Mouse (Mus musculus) forebrain, postnatal 0 days (tissue): ENCODE measurements at regions not wholly inside any gene's neighbourhood (a gene's known extent, or its start where the extent isn't known, plus 50 kb on each side); places are given as distances from the start of the nearest gene placed in this dataset.

ENCODE experiments used
- ATAC-seq: fragments of 200-750 bp; cut with Nextera tagmentation; 2 replicates; pipeline ENCODE4 v1.8.0; 2017; ENCODE audit warnings: mild to moderate bottlenecking, moderate library complexity
- DNase-seq: peaks from one replicate; pipeline ENCODE4 v3.0.0-alpha.2; 2015
- H3K27ac ChIP-seq: fragments of 300-500 bp; sonication (generic); 2 replicates; pipeline ENCODE4 v1.5.1; 2014; ENCODE audit warnings: low read depth, mild to moderate bottlenecking, antibody characterized with exemption, low read length, moderate library complexity, mixed read lengths
- H3K27me3 ChIP-seq: fragments of 300-500 bp; sonication (generic); 2 replicates; pipeline ENCODE4 v1.6.1; 2014; ENCODE audit warnings: mild to moderate bottlenecking, low read length, mixed read lengths; ENCODE audit not compliant: insufficient read depth
- H3K36me3 ChIP-seq: fragments of 300-500 bp; sonication (generic); 2 replicates; pipeline ENCODE4 v1.6.1; 2014; ENCODE audit warnings: mild to moderate bottlenecking, moderate library complexity; ENCODE audit not compliant: insufficient read depth
- H3K4me1 ChIP-seq: fragments of 300-500 bp; sonication (generic); 2 replicates; pipeline ENCODE4 v1.6.1; 2014; ENCODE audit warnings: antibody characterized with exemption; ENCODE audit not compliant: insufficient read depth
- H3K4me2 ChIP-seq: fragments of 300-500 bp; sonication (generic); 2 replicates; pipeline ENCODE4 v1.6.1; 2014; ENCODE audit warnings: low read depth, mild to moderate bottlenecking, moderate library complexity
- H3K4me3 ChIP-seq: fragments of 300-500 bp; sonication (generic); 2 replicates; pipeline ENCODE4 v1.5.1; 2014; ENCODE audit warnings: low read depth, low read length, mixed read lengths
- H3K9ac ChIP-seq: fragments of 300-500 bp; sonication (generic); 2 replicates; pipeline ENCODE4 v1.6.1; 2014; ENCODE audit warnings: mild to moderate bottlenecking
- H3K9me3 ChIP-seq: fragments of 300-500 bp; sonication (generic); 2 replicates; pipeline ENCODE4 v1.6.1; 2016; ENCODE audit warnings: low read length
- CTCF ChIP-seq: sonication (generic); IDR thresholded peaks from 2 replicates; pipeline ENCODE4 v1.5.1; 2016; ENCODE audit warnings: antibody characterized with exemption, control low read depth, low read depth
- WGBS: fragments of 180-500 bp; shearing (Covaris S2); extraction: QIAGEN DNeasy Blood & Tissue Kit; methylation state at CpG from one replicate; pipeline ENCODE4 v1.1.7; 2014; 5-methylcytosine and 5-hydroxymethylcytosine counted together

- no peaks in the 10 kb centered on the region for H3K27me3 ChIP-seq
- no peaks in the 10 kb centered on the region for H3K4me1 ChIP-seq
- 91% methylated on average over 11 of the region's 11 CpGs for WGBS
- no peak overlapping the region for H3K4me2 ChIP-seq
- ATAC-seq: no peak
- H3K36me3 ChIP-seq: no peaks in the 10 kb centered on the region
- H3K9me3 ChIP-seq: no peaks in the 10 kb centered on the region
- no peak for TF ChIP-seq CTCF
- no peak overlapping the region for H3K27ac ChIP-seq
- no peak overlapping the region for H3K9ac ChIP-seq
- no peak overlapping the region for H3K4me3 ChIP-seq
- no peak for DNase-seq
These were observed 192.3 kb upstream of the Gm9833 start for GRCm38 (mm10) chr3:9895396-9896135.

- Histone ChIP-seq H3K4me2 (no peak overlapping the region), H3K27ac (no peak overlapping the region), H3K9me3 (no peaks in the 10 kb centered on the region), H3K9ac (no peak overlapping the region), H3K36me3 (no peaks in the 10 kb centered on the region), H3K4me3 (no peak overlapping the region), H3K4me1 (no peaks in the 10 kb centered on the region), H3K27me3 (no peaks in the 10 kb centered on the region)
- DNase-seq: no peak
- peak; percentile 47; the same call in 1 of the 2 replicates for ATAC-seq
- TF ChIP-seq CTCF: no peak
- WGBS: 78% methylated on average over 5 of the region's 5 CpGs
These were observed 191.6 kb upstream of the Gm9833 start for GRCm38 (mm10) chr3:9896303-9896702.

GRCm38 (mm10) chr3:9901663-9902062 lies 186.2 kb upstream of the Gm9833 start:
- Histone ChIP-seq H3K4me2 (no peak overlapping the region), H3K27ac (no peak overlapping the region), H3K9ac (no peak overlapping the region), H3K27me3 (no peaks in the 10 kb centered on the region), H3K36me3 (no peaks in the 10 kb centered on the region), H3K9me3 (no peaks in the 10 kb centered on the region), H3K4me3 (no peak overlapping the region), H3K4me1 (no peaks in the 10 kb centered on the region)
- no peak for ATAC-seq
- no peak for TF ChIP-seq CTCF
- 91% methylated on average over 5 of the region's 5 CpGs for WGBS
- DNase-seq: no peak

GRCm38 (mm10) chr3:9913357-9913756 lies 174.6 kb upstream of the Gm9833 start:
- Histone ChIP-seq H3K4me3 (no peak overlapping the region), H3K27ac (no peak overlapping the region), H3K36me3 (no peaks in the 10 kb centered on the region), H3K9ac (no peak overlapping the region), H3K4me2 (no peak overlapping the region), H3K9me3 (no peaks in the 10 kb centered on the region), H3K4me1 (no peaks in the 10 kb centered on the region), H3K27me3 (no peaks in the 10 kb centered on the region)
- no peak for ATAC-seq
- no peak for DNase-seq
- WGBS: 86% methylated on average over 1 of the region's 1 CpGs
- no peak for TF ChIP-seq CTCF

- no peaks in the 10 kb centered on the region for H3K9me3 ChIP-seq
- H3K4me1 ChIP-seq: no peaks in the 10 kb centered on the region
- no peak for TF ChIP-seq CTCF
These were observed 171.3 kb upstream of the Gm9833 start for GRCm38 (mm10) chr3:9916538-9917106.

GRCm38 (mm10) chr3:9920331-9920730 lies 167.6 kb upstream of the Gm9833 start:
- Histone ChIP-seq H3K27ac (no peak overlapping the region), H3K4me2 (no peak overlapping the region), H3K9me3 (no peaks in the 10 kb centered on the region), H3K4me3 (no peak overlapping the region), H3K36me3 (no peaks in the 10 kb centered on the region), H3K4me1 (no peaks in the 10 kb centered on the region), H3K27me3 (no peaks in the 10 kb centered on the region), H3K9ac (no peak overlapping the region)
- ATAC-seq (peak; percentile 32; the same call in 1 of the 2 replicates), DNase-seq (peak; percentile 76)
- WGBS: 58% methylated on average over 3 of the region's 3 CpGs
- no peak for TF ChIP-seq CTCF

More at GRCm38 (mm10) chr3:9916538-9917106, 171.3 kb upstream of the Gm9833 start:
- H3K4me2 ChIP-seq: no peak overlapping the region
- H3K27me3 ChIP-seq: no peaks in the 10 kb centered on the region
- no peak overlapping the region for H3K9ac ChIP-seq
- 90% methylated on average over 7 of the region's 7 CpGs for WGBS
- no peak for ATAC-seq
- H3K4me3 ChIP-seq: no peak overlapping the region
- no peak overlapping the region for H3K27ac ChIP-seq
- DNase-seq: no peak
- H3K36me3 ChIP-seq: no peaks in the 10 kb centered on the region

GRCm38 (mm10) chr3:9921730-9922129 lies 166.2 kb upstream of the Gm9833 start:
- Histone ChIP-seq H3K4me3 (no peak overlapping the region), H3K36me3 (no peaks in the 10 kb centered on the region), H3K9me3 (no peaks in the 10 kb centered on the region), H3K27me3 (no peaks in the 10 kb centered on the region), H3K27ac (no peak overlapping the region), H3K4me2 (no peak overlapping the region), H3K4me1 (no peaks in the 10 kb centered on the region), H3K9ac (no peak overlapping the region)
- no peak for DNase-seq
- 91% methylated on average over 1 of the region's 1 CpGs for WGBS
- TF ChIP-seq CTCF: no peak
- ATAC-seq: no peak
